Mouse (Mus musculus): ENCODE results near the gene Trib2.
A peak's percentile ranks its signal among the peaks of the same experiment; 100 is the strongest.

Gene Trib2

GRCm38 (mm10) chr12:15760684-15761083 lies 56.0 kb downstream of the Trib2 start:
- DNase-seq, result no peak

- no peak for DNase-seq
Observed at GRCm38 (mm10) chr12:15758866-15759265, 57.9 kb downstream of the Trib2 start.

- DNase-seq, result no peak
Observed at GRCm38 (mm10) chr12:15757351-15757750, 59.4 kb downstream of the Trib2 start.

DNA sequence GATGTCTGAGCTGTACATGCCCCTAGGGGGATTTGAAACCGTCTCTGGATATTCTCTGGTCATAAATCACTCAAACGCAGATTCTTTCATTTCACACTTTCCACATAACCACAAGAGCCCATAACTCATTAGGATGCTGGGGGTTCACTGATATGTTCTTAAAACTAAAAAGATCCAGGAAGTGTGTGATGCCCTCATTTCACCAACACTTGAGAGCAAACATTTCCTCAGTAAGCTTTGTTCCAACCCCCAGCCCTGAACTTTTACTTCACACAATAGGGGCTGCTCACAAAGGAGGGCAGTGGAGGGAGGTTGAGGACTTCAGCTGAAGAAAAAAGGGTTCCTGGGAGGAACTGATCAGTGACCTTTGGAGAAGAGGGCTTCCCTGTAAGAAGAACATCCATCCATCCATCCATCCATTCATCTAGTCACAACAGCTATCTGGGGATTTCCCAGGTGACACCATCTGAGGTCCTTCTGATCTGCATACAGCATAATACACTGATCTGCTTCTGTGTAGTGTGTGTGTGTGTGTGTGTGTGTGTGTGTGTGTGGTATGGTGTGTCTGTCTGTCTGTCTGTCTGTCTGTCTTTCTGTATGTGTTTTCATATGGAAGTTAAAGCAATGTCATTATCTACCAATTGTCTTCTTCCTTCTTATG lies 61.6 kb downstream of the Trib2 start:
- DNase-seq, result no peak

- DNase-seq, result peak; percentile 12 to 21
Observed at GRCm38 (mm10) chr12:15754602-15755001, 62.1 kb downstream of the Trib2 start.

GRCm38 (mm10) chr12:15749646-15750195 lies 67.0 kb downstream of the Trib2 start:
- no peak for DNase-seq

DNA sequence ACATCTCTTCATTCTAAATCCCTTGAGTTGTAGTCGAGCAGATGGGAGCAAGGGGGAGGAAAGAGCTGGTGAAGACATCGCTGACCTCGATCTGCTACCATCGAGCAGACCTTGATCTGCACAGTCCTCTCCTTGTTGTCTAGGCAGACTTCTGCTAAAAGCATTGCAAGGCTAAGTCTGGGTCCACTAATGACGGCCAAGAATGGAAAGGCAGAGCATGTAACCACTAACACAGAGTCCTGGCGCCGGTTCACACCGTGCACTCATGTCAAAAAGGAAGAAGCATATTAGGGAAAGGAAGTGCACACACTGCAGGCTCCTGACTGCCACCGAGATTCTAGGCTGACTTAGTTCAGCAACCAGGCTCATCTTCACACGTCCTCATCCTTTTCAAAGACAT lies 71.0 kb downstream of the Trib2 start:
- no peak for DNase-seq
